Mouse (Mus musculus) left cerebral cortex, postnatal 4 days (tissue): Measurements from ENCODE around the gene Gm17581. TPM values are rescaled to one million over a fixed set of nuclear protein-coding genes. Genes with fewer than 3 reads are reported as not detected.
"Not testable (repeated sequence)": the region's sequence is repeated elsewhere in the genome, so short reads cannot be mapped to it uniquely, and the experiment has no call there.

Source experiments
- DNase-seq: peaks from one replicate; pipeline ENCODE4 v3.0.0-alpha.2; 2022
- intact Hi-C: fragments of 180-260 bp; cut with DNase I; formaldehyde crosslinking; loops from one replicate; pipeline ENCODE4 v1.15.1; 2025
- total RNA-seq, 2 experiments: library from RNA; stranded (reverse); gene quantifications; 2 replicates each; pipeline ENCODE4 v1.2.3; 2021

The Gm17581 gene
- total RNA-seq, result not detected

DNA sequence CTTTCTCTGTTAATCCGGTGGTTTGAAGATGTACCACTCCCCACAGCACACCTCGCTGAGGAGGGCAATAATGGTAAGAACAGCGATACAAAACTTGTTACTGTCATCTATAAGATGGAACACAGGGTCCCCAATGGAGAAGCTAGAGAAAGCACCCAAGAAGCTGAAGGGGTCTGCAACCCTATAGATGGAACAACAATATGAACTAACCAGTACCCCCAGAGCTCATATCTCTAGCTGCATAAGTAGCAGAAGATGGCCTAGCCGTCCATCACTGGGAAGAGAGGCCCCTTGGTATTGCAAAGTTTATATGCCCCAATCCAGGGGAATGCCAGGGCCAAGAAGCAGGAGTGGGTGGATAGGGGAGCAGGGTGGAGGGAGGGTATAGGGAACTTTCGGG lies at the start of gene Gm17581:
TSS of gene Gm17581 (minus strand) at position 101 of the 400 bp plus-strand sequence.
- intact Hi-C loops, DNase-seq: not testable (repeated sequence)

DNA sequence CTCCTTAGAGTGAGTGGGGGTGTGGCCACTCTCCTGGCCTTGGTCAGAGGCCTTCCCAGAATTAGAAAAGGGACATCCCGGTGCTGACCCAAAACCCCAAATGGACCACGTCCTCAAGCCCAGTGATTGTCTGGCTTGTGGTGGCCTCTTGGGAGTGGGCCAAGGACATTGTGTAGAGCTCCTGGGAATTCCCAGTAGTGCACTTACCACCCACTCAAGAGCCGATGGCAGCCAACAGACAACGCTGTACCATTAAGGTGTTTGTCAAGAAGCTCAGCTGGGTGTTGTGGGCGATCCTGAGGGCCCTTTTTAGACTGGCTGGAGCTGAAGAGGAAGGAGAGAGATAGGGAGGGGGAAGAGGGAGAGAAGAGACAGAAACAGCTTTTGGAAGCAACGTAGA lies 48.9 kb upstream of the Gm17581 start:
- no peak for DNase-seq
- intact Hi-C loops, result no loop called here

DNA sequence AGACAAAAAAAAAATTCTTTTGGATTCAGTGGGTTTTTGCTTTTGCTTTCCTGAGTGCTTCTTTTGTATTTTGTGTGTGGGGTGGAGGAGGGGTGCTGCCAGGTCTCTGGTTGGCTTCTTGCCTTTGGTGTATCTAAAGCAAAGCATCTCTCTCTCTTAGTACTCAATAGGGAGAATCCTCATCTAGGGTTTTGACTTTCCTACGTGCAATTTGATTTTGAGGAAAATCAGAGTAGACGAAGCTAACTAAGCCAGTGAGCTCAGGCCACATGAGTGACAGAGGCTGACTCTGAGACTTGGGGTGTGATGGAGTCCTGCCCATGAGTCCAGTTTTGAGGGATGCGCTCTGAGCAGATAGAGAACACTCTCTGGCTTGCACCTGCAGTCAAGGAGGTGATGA lies 43.8 kb upstream of the Gm17581 start:
- intact Hi-C loops, result no loop called here

DNA sequence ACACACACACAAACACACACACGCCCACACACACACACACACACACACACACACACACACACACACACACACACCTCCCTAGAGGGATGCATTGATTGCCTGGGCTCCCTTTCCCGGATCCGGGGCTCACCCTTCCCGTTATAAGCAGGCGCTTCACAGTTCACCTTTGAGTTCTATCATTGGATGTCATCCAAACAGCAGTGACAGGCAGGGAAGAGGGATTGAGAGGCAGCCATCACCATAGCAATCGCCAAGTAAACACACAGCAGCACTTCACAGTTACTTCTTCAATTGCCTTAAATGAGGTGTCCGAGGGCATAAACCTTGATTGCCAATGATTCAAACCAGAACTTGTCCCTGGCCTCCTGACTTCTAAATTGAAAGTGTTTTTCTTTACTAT lies 43.4 kb upstream of the Gm17581 start:
- intact Hi-C loops, result no loop called here
- no peak for DNase-seq

More for the DNA sequence above, 43.8 kb upstream of the Gm17581 start:
- DNase-seq, result no peak

DNA sequence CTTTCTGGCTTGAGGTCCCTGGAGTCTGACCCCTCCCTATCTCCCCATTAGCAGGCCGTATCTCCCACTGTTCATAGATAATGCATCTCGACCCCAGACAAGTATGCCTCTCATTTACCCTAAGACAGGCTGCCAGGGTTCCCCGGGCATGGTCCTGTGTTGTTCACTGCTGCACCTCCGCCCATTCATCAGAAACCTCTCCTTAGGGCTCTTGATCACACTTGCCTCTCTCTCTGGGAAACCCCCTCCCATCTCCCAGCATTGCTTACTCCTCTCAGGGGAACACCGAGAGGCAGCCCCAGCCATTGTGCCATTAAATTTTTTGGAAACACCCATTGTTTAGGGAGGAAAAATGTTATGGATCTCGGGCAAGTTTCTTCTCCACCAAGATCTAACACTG lies 42.3 kb upstream of the Gm17581 start:
- no peak for DNase-seq
- intact Hi-C loops, result no loop called here

DNA sequence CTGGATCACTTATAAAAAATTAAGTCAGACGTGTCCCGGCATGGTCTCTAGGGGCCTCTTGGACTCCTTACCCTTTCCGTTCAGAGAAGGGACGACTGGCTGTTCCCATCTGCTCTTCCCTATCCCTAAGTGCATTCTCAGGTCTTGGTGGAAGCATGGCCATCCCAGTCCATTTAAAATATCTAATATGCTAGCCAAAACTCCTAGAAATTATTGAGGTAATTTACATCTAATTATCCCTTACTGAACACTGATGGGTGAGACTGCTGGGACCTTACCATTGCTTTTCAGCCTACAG lies 42.0 kb upstream of the Gm17581 start:
- intact Hi-C loops, result no loop called here
- DNase-seq, result no peak

DNA sequence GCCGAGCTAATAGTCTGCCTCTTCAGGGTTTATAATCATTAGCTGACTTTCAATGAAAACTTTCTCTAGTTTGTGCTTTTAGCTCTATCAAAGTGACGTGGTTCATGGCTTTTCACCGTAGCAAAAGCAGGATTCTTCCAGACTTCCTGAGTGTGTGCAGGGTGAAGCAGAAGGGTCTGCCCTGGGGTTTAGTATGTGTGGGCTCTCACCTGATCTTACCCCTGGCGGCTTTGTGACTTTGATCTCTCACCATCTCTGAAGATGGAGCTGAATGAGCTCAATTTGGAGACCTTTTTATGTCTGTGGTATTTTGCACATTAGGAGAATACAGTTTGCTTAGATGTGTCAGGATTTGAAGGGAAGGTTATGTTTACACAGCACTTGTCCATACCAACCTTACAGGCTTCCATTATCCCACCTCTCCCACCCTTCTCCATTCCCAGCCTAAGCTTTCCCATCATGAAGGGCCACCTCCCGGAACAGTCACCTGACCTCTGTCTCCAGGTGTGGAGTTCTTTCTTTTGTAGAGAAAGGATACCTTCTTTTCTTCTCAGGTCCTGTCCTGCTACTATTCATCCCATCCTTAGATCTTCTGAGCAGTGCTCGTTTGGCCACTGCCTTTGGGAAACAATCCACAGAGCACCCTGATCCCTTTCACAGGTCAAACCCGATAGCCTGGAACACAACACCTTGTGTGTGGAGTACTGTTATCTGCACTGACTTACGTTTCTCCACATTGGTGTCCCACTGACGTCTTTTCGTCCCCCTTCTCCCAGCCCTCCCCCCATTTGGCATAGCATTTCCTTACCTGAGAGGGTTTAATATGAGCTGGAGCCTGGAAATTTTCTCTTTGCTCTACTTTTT lies 41.4 kb upstream of the Gm17581 start:
- DNase-seq, result no peak
- intact Hi-C loops, result no loop called here

DNA sequence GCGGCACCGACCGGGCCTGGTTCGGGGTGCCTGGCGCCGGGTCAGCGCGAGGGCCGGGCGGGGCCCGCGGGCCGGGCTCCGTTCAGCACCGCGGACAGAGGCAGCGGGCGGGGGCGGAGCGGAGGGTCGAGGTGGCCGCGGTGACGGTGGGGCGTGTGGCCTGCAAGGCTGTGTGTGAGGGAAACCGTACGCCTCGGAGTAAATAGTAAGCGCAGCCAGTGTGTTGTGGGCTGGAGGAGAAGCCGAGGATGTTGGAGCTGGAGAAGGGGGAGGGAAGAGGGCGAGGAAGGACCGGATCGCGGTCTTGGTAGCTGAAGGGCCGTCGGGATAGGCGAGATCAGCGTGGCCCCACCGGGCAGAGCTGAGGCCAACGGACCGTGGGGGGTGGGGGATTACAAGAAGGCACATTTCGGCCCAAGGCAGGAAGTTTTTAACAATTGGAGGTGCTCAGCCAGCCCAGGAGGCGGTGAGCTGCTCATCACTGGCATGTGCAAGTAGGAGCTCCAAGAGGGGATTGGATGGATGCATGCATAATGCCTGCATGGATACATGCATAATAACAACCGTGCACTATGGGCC lies 40.1 kb upstream of the Gm17581 start:
- intact Hi-C loops, result no loop called here
- DNase-seq, result peak; percentile 64

DNA sequence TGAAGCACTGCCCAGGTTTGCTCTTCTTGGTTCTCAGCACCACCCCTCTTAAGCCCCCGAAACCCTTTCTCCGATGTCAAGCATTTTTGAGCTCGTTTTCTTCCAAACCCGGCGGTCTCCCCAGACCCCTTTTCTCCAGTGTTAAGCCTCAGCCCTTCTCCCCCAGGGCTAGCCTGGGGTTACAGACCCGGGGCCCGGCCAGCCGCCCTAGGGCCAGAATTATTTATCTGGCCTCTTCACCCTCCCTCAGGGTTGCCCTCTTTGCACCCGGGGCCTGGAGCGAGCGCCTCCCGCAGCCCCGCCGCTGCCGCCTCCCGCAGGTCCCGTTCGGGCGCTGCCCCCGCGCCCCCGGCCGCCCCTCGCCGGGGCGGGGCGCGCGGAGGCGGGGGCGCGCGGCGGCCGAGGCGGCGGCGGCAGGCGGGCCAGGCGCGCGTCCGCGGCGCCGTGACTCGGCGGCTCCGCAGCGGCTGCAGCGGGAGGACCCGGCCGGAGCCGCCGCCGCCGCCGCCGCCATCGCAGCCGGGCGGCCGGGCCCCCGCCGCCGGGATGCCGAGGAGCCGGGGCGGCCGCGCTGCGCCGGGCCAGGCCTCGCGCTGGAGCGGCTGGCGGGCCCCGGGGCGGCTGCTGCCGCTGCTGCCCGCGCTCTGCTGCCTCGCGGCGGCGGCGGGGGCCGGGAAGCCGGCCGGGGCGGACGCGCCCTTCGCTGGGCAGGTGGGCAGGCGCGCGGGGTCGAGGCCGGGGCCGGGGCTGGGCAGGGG lies 39.4 kb upstream of the Gm17581 start, which contains the start of gene Mmp24:
TSS of gene Mmp24 (plus strand) at position 416 of the 758 bp plus-strand sequence.
- intact Hi-C loops, result no loop called here
- no peak for DNase-seq

DNA sequence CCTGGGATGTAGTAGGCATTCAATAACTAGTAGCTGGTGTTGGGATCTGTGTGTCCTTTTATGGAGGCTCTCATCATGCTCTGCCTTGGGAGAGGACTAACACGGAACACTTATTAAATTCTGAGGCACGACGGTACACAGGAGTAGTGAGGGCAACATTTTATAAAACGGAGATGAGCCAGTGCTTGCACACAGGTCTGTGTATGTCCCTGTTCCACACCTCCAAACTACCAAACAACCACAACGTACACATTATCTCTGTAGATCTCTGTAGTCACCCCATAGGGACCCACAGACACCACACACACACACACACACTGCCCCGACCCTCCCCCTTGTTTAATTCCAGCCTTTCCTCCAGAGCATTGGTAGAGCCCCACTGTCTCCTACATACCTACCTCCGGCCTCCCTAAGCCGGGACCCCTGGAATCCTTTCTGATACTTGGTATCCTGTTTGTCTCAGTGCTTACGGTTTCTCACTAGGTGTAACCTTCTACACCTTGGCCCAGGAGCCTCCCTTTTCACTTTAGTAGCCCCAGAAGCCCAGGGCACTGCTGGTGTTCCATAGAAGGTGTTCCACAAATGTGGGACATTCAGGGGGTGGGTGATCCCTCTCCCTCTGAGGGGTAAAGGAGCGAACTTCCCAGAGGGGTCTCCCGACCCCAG lies 38.7 kb upstream of the Gm17581 start:
- DNase-seq, result no peak
- intact Hi-C loops, result no loop called here

DNA sequence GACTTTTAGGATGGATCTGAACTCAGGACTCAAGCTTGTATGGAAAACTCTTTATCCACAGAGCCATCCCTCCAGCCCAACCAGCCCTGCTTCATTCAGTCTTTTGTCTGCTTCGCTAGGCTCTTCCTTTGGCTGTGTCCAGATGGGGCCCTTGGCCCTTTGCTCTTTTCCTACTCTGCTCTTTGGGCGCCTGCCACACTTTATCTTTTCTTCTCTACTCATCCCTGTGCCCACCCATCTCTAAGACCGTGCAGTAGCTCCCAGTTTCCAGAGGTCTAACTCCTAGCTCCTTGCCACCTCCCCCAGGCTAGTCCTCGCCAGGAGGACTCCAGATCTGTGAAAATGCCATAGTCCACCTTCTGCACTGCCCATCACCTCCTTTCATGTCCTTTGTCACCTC lies 38.0 kb upstream of the Gm17581 start:
- intact Hi-C loops, result no loop called here

DNA sequence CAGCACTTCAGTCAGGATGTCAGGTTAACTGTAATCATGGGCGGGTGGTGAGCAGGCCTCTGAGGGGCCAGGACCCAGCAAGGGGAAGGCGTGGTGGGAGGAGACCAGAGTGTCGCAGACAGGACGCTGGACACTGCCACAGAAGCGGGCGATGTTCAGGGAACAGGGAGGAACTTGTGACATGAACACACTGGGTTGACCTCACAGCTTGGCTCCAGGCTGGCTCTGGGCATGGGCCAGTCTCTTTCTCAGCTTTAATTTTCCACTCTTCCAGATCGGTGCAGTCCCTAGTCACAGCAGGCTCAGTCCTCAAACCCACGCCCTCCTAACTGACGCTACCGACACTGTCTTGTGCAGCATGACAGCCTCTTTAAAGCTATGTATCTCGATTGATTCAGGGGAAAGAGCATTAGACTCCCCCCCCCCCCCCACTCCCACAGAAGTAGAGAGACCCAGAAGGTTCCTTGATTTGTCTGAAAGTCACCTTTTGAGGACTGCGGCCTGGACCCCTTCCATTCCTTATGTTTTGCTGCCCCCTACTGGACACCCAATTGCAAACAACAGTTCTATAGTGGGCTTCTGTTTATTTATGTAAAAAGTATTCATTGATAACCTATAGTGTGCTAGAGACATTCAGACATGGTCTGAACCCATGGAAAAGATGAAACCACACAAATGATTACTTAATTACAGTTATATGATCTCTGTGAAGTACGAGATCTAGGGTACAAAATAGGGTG lies 29.2 kb upstream of the Gm17581 start:
- intact Hi-C loops, result loop anchor here (2.0 to 10.0 kb wide), 4 partner anchors 68 to 470 kb away; partner anchors contain the start of genes Acss2 and Ggt7

More for the DNA sequence above, 38.0 kb upstream of the Gm17581 start:
- DNase-seq, result no peak

DNA sequence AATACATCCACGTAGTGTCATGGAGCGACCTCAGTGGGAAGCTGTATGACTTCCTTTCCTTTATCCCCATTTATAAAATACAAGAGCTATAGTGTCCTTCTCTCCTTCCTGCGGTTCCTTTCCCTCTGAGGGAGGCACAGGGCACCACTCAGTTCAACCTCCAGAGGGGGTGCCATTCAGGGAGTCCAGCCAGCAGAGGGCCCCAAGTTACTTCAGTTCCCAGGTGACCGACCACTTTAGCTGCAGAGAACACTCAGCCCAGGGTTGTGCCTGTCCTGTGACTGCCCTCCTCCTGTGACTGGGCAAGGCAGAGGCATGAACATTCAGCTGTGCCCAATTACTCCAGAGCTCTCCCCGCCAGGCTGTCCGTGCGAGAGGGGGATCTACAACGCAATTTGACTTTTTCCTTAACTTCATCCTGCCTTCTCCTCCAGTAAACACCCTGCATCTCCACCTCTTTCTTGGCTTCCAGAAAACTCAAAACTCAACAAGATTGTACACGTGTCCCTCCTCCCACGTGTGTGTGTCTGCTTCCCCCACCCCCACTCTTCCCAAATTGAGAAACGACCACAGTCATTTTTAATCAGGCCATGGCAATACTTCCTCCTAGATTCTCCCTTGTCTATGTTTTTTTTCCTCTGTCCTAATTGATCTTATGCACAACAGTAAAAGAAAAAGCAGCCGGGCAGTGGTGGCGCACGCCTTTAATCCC lies 21.3 kb upstream of the Gm17581 start:
- intact Hi-C loops, result no loop called here
- DNase-seq, result no peak

More for the DNA sequence above, 29.2 kb upstream of the Gm17581 start:
- DNase-seq, result peak; percentile 82

DNA sequence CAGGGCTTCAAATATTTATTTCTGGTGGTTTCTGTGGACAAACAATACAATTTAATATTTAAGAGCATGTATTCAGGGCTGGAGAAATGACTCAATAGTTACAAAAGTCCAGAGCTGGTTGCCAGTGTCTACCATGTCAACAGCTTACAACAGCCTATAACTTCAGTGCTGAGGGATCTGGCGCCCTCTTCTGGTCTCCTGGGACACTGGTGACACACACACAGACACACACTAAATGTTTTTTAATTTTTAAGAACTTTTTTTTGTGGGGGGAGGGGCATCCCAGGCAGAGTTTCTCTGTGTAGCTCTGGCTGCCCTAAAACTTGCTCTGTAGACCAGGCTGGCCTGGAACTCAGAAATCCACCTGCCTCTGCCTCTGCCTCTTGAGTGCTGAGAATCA lies 20.1 kb upstream of the Gm17581 start:
- peak; percentile 57 for DNase-seq
- intact Hi-C loops, result no loop called here

DNA sequence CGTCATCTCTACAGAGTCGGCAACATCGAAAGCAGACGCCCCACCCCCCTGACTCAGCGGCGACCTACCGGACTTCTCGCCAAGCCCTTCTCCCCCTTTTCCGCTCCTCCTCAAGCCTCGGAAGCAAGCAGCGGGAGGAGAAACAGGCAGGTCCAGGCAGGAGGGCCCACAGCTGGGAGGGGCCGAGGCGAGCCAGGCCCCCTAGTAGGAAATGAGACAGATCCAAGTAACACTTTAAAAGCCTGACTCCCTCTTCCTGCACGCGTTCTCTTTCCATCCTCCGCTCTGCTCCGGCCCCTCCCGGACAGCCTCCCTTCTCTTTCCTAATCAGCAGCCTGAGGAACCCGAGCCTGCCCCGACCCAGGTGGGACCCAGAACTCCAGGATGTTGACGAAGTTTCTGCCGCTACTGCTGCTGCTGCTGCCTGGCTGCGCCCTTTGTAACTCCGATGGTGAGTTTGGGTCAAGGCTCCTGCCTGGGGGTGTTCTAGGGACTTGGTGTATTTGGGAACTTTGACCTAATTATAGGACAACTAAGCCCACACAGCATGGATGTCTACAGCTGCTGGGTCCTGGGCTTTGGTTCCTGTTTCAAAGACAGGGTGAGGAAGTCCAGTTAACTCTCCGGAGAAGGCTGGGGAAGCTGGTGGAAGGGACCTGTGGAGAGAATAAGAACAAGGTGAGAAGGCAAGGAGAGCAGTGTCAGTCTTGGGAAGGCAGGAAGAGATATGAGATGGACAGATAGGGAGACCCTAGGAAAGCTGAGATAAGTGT lies 15.5 kb upstream of the Gm17581 start, which contains the start of gene Procr:
TSS of gene Procr (plus strand) at position 104 of the 773 bp plus-strand sequence.
- DNase-seq, result peak; percentile 5
- intact Hi-C loops, result no loop called here

DNA sequence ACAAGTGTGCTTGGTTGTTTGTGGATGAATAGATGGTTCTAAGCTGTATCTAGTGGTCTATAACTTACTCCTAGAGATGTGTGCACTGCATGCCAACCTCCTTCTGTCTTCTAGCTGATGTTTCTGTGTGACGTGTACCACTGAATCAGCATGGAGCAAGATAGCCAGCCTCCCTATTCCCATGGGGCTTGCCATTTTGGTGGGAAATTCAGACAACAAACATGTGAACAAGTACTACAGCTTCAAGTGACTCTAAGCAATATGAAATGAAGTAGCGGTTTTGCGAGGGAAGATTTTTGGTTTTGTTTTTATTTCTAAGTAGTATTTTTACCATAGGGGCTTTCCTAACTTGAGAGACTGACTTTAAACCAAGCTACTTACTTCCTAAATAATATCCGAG lies 13.7 kb upstream of the Gm17581 start:
- intact Hi-C loops, result no loop called here
- no peak for DNase-seq

DNA sequence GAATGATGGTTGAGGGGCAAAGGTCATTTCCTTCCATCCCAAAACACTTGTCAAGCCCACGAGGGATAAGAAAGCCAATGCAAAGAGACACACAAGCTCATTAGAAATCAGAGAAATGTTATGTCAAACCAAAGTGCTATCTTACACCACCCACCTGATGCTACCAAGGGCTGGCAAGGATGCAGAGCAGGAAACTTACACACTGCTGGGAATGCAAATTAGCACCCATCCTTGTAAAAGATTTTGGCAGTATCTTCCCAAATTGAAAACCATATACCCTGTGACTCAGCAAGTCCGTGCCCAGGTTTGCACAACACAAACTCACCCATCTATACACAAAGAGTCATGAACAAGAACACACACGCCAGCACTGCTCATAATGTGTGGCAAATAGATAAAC lies 9.8 kb upstream of the Gm17581 start:
- no peak for DNase-seq
- intact Hi-C loops, result no loop called here

DNA sequence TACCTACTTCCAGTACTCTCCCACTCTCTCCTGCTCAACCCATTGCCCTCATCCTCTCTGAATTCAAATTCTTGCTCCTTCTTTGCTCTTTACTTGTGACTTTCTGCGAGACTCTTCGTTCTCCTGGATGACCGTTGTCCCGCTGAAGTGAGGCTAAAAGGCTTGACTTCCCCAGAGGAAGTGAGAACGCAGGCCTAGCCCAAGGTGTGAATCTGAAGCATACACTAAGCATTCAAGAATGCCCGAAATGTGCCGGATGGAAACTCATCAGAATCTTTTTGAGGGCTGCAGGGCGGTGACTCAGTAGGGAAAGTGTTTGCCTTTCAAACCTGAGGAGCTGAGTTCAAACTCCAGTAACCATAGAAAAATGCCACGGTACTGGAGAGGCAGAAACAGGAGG lies 7.7 kb upstream of the Gm17581 start:
- intact Hi-C loops, result no loop called here
- DNase-seq, result no peak

DNA sequence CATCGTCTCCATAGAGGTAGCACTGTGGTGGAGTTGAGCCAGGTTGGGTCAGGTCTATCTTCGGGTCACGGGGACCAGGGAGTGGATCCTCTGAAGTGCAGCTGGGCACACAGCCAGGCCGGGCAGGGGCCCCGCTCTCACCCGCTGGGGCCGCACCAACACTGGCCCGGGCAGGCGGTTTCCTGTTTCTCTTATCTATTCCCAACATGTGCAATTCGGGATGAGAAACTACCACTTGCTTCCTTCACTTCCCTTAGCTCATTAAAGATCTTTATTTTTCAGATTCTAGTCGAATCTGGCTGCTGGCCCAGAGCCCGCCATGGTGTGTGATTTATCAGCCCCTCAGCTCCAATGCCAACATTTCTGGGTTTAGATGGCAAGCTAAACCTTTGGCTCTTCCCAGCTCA lies 7.3 kb upstream of the Gm17581 start:
- peak; percentile 21 for DNase-seq
- intact Hi-C loops, result no loop called here
